Mouse (Mus musculus) CH12.LX (cell line): Measurements from ENCODE around the gene Tmco4.

Experiments used
- BHLHE40 ChIP-seq: IDR thresholded peaks from 2 replicates; pipeline ENCODE4 v1.6.1; 2011; ENCODE audit warnings: mild to moderate bottlenecking, low read depth, low read length, improper control_type of control experiment
- CHD2 ChIP-seq: IDR thresholded peaks from 2 replicates; pipeline ENCODE4 v1.6.1; 2011; ENCODE audit warnings: low read length, improper control_type of control experiment
- CTCF ChIP-seq, 2 experiments: IDR thresholded peaks in 1 of 2; conservative IDR thresholded peaks in 1 of 2; 2 replicates each; pipeline ENCODE4 v1.5.1; 2011 to 2012; ENCODE audit warnings: low read depth in 2 of 2, low read length in 2 of 2, improper control_type of control experiment in 1 of 2, inconsistent platforms in 1 of 2, mild to moderate bottlenecking in 1 of 2, moderate library complexity in 1 of 2
- EP300 ChIP-seq: IDR thresholded peaks from 2 replicates; pipeline ENCODE4 v1.6.1; 2011; ENCODE audit warnings: low read length, improper control_type of control experiment
- HCFC1 ChIP-seq: IDR thresholded peaks from 2 replicates; pipeline ENCODE4 v1.6.1; 2012; ENCODE audit warnings: low read depth, mild to moderate bottlenecking, inconsistent platforms, low read length, improper control_type of control experiment
- MAX ChIP-seq: IDR thresholded peaks from 2 replicates; pipeline ENCODE4 v1.6.1; 2011; ENCODE audit warnings: low read length, improper control_type of control experiment
- MAZ ChIP-seq: IDR thresholded peaks from 2 replicates; pipeline ENCODE4 v1.6.1; 2012; ENCODE audit warnings: low read depth, mild to moderate bottlenecking, inconsistent platforms, low read length, improper control_type of control experiment, moderate library complexity
- POLR2A ChIP-seq: IDR thresholded peaks from 2 replicates; pipeline ENCODE4 v1.6.1; 2011; ENCODE audit warnings: low read depth, mild to moderate bottlenecking, improper control_type of control experiment, low read length
- POLR2AphosphoS2 ChIP-seq: IDR thresholded peaks from 2 replicates; pipeline ENCODE4 v1.6.1; 2011; ENCODE audit warnings: low read depth, low read length, improper control_type of control experiment
- ZMIZ1 ChIP-seq: IDR thresholded peaks from 2 replicates; pipeline ENCODE4 v1.6.1; 2012; ENCODE audit warnings: low read depth, mild to moderate bottlenecking, inconsistent platforms, low read length, improper control_type of control experiment
- ZNF384 ChIP-seq: IDR thresholded peaks from 2 replicates; pipeline ENCODE4 v1.6.1; 2012; ENCODE audit warnings: low read depth, low read length, improper control_type of control experiment, inconsistent platforms

DNA sequence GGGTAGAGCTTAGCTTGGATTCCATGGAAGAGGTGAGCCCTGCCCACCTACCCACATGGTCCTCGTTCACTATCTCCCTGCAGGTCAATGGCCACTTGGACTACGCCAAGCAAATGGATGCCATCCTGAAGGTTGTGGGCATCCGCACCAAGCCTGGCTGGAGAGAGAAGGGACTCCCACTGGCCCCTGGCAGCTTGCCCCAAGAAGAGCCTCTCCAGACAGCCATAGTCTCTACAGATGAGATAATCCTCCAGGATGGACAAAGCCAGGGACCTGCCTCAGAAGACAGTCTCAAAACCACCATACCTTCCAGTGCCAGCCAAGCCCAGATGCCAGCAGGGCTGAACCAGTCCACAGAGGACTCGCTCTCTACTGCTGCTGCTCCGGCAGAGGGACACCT, 85.3 kb downstream of the Tmco4 start:
- TF ChIP-seq MAX (no peak), HCFC1 (no peak), MAZ (no peak), CTCF (conservative IDR thresholded peaks at IDR 0.05 in 1 of 2, IDR thresholded peaks at IDR 0.05 in 1 of 2; ENCODE audit: low read depth in 2 of 2, low read length in 2 of 2) (no peak), ZMIZ1 (no peak), POLR2A (no peak), BHLHE40 (no peak), POLR2AphosphoS2 (no peak), CHD2 (no peak), ZNF384 (no peak), EP300 (no peak)
